Mouse (Mus musculus) fat pad, adult 2 months (tissue): ENCODE data around the gene Rbfox1.

Experiments used
- DNase-seq: peaks from one replicate; pipeline ENCODE4 v3.0.0-alpha.2; 2011; ENCODE audit warnings: low read depth, low spot score; ENCODE audit errors: extremely low read depth

Rbfox1 gene

GRCm38 (mm10) chr16:6095604-6096372 lies 210.6 kb downstream of the Rbfox1 start:
- DNase-seq: no peak

GRCm38 (mm10) chr16:6097244-6098040 lies 212.3 kb downstream of the Rbfox1 start:
- DNase-seq: no peak

GRCm38 (mm10) chr16:6098116-6098515 lies 213.0 kb downstream of the Rbfox1 start:
- DNase-seq: no peak

GRCm38 (mm10) chr16:6099598-6099997 lies 214.4 kb downstream of the Rbfox1 start:
- DNase-seq: no peak

- DNase-seq: no peak
Observed at GRCm38 (mm10) chr16:6100421-6100877, 215.3 kb downstream of the Rbfox1 start.

GRCm38 (mm10) chr16:6103713-6104112 lies 218.6 kb downstream of the Rbfox1 start:
- DNase-seq: no peak

GRCm38 (mm10) chr16:6110121-6110520 lies 225.0 kb downstream of the Rbfox1 start:
- no peak for DNase-seq

- DNase-seq: no peak
Observed at GRCm38 (mm10) chr16:6113836-6114475, 228.8 kb downstream of the Rbfox1 start.

- DNase-seq: no peak
Observed at GRCm38 (mm10) chr16:6119472-6119871, 234.3 kb downstream of the Rbfox1 start.

GRCm38 (mm10) chr16:6121232-6121631 lies 236.1 kb downstream of the Rbfox1 start:
- DNase-seq: no peak

GRCm38 (mm10) chr16:6122859-6123258 lies 237.7 kb downstream of the Rbfox1 start:
- DNase-seq: no peak

GRCm38 (mm10) chr16:6128314-6128713 lies 243.2 kb downstream of the Rbfox1 start:
- no peak for DNase-seq

GRCm38 (mm10) chr16:6135016-6135415 lies 249.9 kb downstream of the Rbfox1 start:
- no peak for DNase-seq

- DNase-seq: no peak
Observed at GRCm38 (mm10) chr16:6139432-6139831, 254.3 kb downstream of the Rbfox1 start.

- no peak for DNase-seq
Observed at GRCm38 (mm10) chr16:6147957-6148356, 262.8 kb downstream of the Rbfox1 start.

GRCm38 (mm10) chr16:6149345-6149744 lies 264.2 kb downstream of the Rbfox1 start:
- no peak for DNase-seq

GRCm38 (mm10) chr16:6155556-6155955 lies 270.4 kb downstream of the Rbfox1 start:
- DNase-seq: no peak

- DNase-seq: no peak
Observed at GRCm38 (mm10) chr16:6164476-6164875, 279.3 kb downstream of the Rbfox1 start.

- DNase-seq: no peak
Observed at GRCm38 (mm10) chr16:6169346-6169745, 284.2 kb downstream of the Rbfox1 start.

- no peak for DNase-seq
Observed at GRCm38 (mm10) chr16:6180819-6181218, 295.7 kb downstream of the Rbfox1 start.

GRCm38 (mm10) chr16:6182329-6182728 lies 297.2 kb downstream of the Rbfox1 start:
- no peak for DNase-seq

GRCm38 (mm10) chr16:6192358-6192757 lies 307.2 kb downstream of the Rbfox1 start:
- no peak for DNase-seq
